Mouse (Mus musculus): ENCODE data around the gene Ksr2. TPM values are rescaled to one million over a fixed set of nuclear protein-coding genes. Genes with fewer than 3 reads are reported as not detected.
A peak's percentile ranks its signal among the peaks of the same experiment; 100 is the strongest.

Gene Ksr2
- polyA plus RNA-seq (2014; fragmentation: Nextera tagmentation; extraction: Ambion mirVana): 8.5 and 11.3 TPM in 2 replicates

GRCm38 (mm10) chr5:117413507-117414501 lies at the start of gene Ksr2:
Gene Ksr2, plus strand, starts transcription at chr5:117414000.
- H3K27ac ChIP-seq (ENCODE audit: low read depth, low read length): peak within 1 kb of the TSS; percentile 98
- no peaks in the 10 kb centered on the region for H3K36me3 ChIP-seq (ENCODE audit: control insufficient read depth, insufficient read depth, low read length)
- peak within 1 kb of the TSS; percentile 76 for H3K4me2 ChIP-seq (ENCODE audit: low read depth, low read length)
- no peaks in the 10 kb centered on the region for H3K9me3 ChIP-seq (ENCODE audit: control insufficient read depth, low read length)
- H3K4me1 ChIP-seq (ENCODE audit: control insufficient read depth, insufficient read depth, low read length): peaks cover 9% of the 10 kb centered on the region
- peak; percentile 84 for ATAC-seq (ENCODE audit: low read depth)
- peak within 1 kb of the TSS; percentile 82 for H3K9ac ChIP-seq (replicated peaks; ENCODE audit: low read depth, low read length)
- H3K27me3 ChIP-seq (ENCODE audit: control insufficient read depth, insufficient read depth, low read length): no peaks in the 10 kb centered on the region
- H3K4me3 ChIP-seq (ENCODE audit: low read depth, low read length): peak within 1 kb of the TSS; percentile 71
- WGBS: under 1% methylated on average over 73 of the region's 89 CpGs

- Histone ChIP-seq H3K4me2 (ENCODE audit: low read depth, low read length) (no peak overlapping the region), H3K9ac (replicated peaks; ENCODE audit: low read depth, low read length) (no peak overlapping the region), H3K9me3 (ENCODE audit: control insufficient read depth, low read length) (no peaks in the 10 kb centered on the region), H3K4me3 (ENCODE audit: low read depth, low read length) (no peak overlapping the region), H3K36me3 (ENCODE audit: control insufficient read depth, insufficient read depth, low read length) (peaks cover 21% of the 10 kb centered on the region), H3K27me3 (ENCODE audit: control insufficient read depth, insufficient read depth, low read length) (no peaks in the 10 kb centered on the region), H3K27ac (ENCODE audit: low read depth, low read length) (no peak overlapping the region), H3K4me1 (ENCODE audit: control insufficient read depth, insufficient read depth, low read length) (peaks cover 12% of the 10 kb centered on the region)
- no peak for ATAC-seq (ENCODE audit: low read depth)
- 90% methylated on average over 3 of the region's 3 CpGs for WGBS
These were observed 49.0 kb upstream of the Ksr2 start for GRCm38 (mm10) chr5:117364821-117365220.

- Histone ChIP-seq H3K27me3 (ENCODE audit: control insufficient read depth, insufficient read depth, low read length) (no peaks in the 10 kb centered on the region), H3K4me2 (ENCODE audit: low read depth, low read length) (no peak overlapping the region), H3K9ac (replicated peaks; ENCODE audit: low read depth, low read length) (no peak overlapping the region), H3K4me3 (ENCODE audit: low read depth, low read length) (no peak overlapping the region), H3K36me3 (ENCODE audit: control insufficient read depth, insufficient read depth, low read length) (peaks cover 33% of the 10 kb centered on the region), H3K27ac (ENCODE audit: low read depth, low read length) (no peak overlapping the region), H3K9me3 (ENCODE audit: control insufficient read depth, low read length) (no peaks in the 10 kb centered on the region), H3K4me1 (ENCODE audit: control insufficient read depth, insufficient read depth, low read length) (peaks cover under 1% of the 10 kb centered on the region; the same call in 1 of the 2 replicates)
- ATAC-seq (ENCODE audit: low read depth): no peak
- 91% methylated on average over 13 of the region's 13 CpGs for WGBS
These were observed 47.8 kb upstream of the Ksr2 start for GRCm38 (mm10) chr5:117365904-117366561.

GRCm38 (mm10) chr5:117367206-117367605 lies 46.6 kb upstream of the Ksr2 start:
- H3K36me3 ChIP-seq (ENCODE audit: control insufficient read depth, insufficient read depth, low read length): peaks cover 40% of the 10 kb centered on the region
- 21% methylated on average over 8 of the region's 8 CpGs for WGBS

GRCm38 (mm10) chr5:117370592-117370991 lies 43.2 kb upstream of the Ksr2 start:
- Histone ChIP-seq H3K36me3 (ENCODE audit: control insufficient read depth, insufficient read depth, low read length) (peaks cover 49% of the 10 kb centered on the region), H3K4me1 (ENCODE audit: control insufficient read depth, insufficient read depth, low read length) (no peaks in the 10 kb centered on the region), H3K27ac (ENCODE audit: low read depth, low read length) (no peak overlapping the region), H3K9me3 (ENCODE audit: control insufficient read depth, low read length) (no peaks in the 10 kb centered on the region), H3K4me3 (ENCODE audit: low read depth, low read length) (no peak overlapping the region), H3K27me3 (ENCODE audit: control insufficient read depth, insufficient read depth, low read length) (no peaks in the 10 kb centered on the region), H3K4me2 (ENCODE audit: low read depth, low read length) (no peak overlapping the region), H3K9ac (replicated peaks; ENCODE audit: low read depth, low read length) (no peak overlapping the region)
- WGBS: 84% methylated on average over 10 of the region's 10 CpGs
- no peak for ATAC-seq (ENCODE audit: low read depth)

More at GRCm38 (mm10) chr5:117367206-117367605, 46.6 kb upstream of the Ksr2 start:
- Histone ChIP-seq H3K27ac (ENCODE audit: low read depth, low read length) (no peak overlapping the region), H3K4me2 (ENCODE audit: low read depth, low read length) (no peak overlapping the region), H3K4me1 (ENCODE audit: control insufficient read depth, insufficient read depth, low read length) (no peaks in the 10 kb centered on the region), H3K9ac (replicated peaks; ENCODE audit: low read depth, low read length) (no peak overlapping the region), H3K4me3 (ENCODE audit: low read depth, low read length) (no peak overlapping the region), H3K9me3 (ENCODE audit: control insufficient read depth, low read length) (no peaks in the 10 kb centered on the region), H3K27me3 (ENCODE audit: control insufficient read depth, insufficient read depth, low read length) (no peaks in the 10 kb centered on the region)
- no peak for ATAC-seq (ENCODE audit: low read depth)

GRCm38 (mm10) chr5:117373418-117373817 lies 40.4 kb upstream of the Ksr2 start:
- Histone ChIP-seq H3K9ac (replicated peaks; ENCODE audit: low read depth, low read length) (no peak overlapping the region), H3K4me3 (ENCODE audit: low read depth, low read length) (no peak overlapping the region), H3K9me3 (ENCODE audit: control insufficient read depth, low read length) (no peaks in the 10 kb centered on the region), H3K4me2 (ENCODE audit: low read depth, low read length) (no peak overlapping the region), H3K27ac (ENCODE audit: low read depth, low read length) (no peak overlapping the region), H3K36me3 (ENCODE audit: control insufficient read depth, insufficient read depth, low read length) (peaks cover 60% of the 10 kb centered on the region), H3K27me3 (ENCODE audit: control insufficient read depth, insufficient read depth, low read length) (no peaks in the 10 kb centered on the region), H3K4me1 (ENCODE audit: control insufficient read depth, insufficient read depth, low read length) (no peaks in the 10 kb centered on the region)
- WGBS: 92% methylated on average over 9 of the region's 9 CpGs
- ATAC-seq (ENCODE audit: low read depth): no peak

GRCm38 (mm10) chr5:117374372-117375049 lies 39.3 kb upstream of the Ksr2 start:
- Histone ChIP-seq H3K4me2 (ENCODE audit: low read depth, low read length) (no peak overlapping the region), H3K9me3 (ENCODE audit: control insufficient read depth, low read length) (no peaks in the 10 kb centered on the region), H3K9ac (replicated peaks; ENCODE audit: low read depth, low read length) (no peak overlapping the region), H3K4me3 (ENCODE audit: low read depth, low read length) (no peak overlapping the region), H3K36me3 (ENCODE audit: control insufficient read depth, insufficient read depth, low read length) (peaks cover 62% of the 10 kb centered on the region), H3K4me1 (ENCODE audit: control insufficient read depth, insufficient read depth, low read length) (no peaks in the 10 kb centered on the region), H3K27ac (ENCODE audit: low read depth, low read length) (no peak overlapping the region), H3K27me3 (ENCODE audit: control insufficient read depth, insufficient read depth, low read length) (no peaks in the 10 kb centered on the region)
- WGBS: 91% methylated on average over 7 of the region's 7 CpGs
- ATAC-seq (ENCODE audit: low read depth): no peak

GRCm38 (mm10) chr5:117376331-117376761 lies 37.5 kb upstream of the Ksr2 start:
- no peak overlapping the region for H3K27ac ChIP-seq (ENCODE audit: low read depth, low read length)
- WGBS: 88% methylated on average over 11 of the region's 11 CpGs

More at GRCm38 (mm10) chr5:117376331-117376761, 37.5 kb upstream of the Ksr2 start:
- ATAC-seq (ENCODE audit: low read depth): no peak
- H3K9ac ChIP-seq (replicated peaks; ENCODE audit: low read depth, low read length): no peak overlapping the region
- no peaks in the 10 kb centered on the region for H3K4me1 ChIP-seq (ENCODE audit: control insufficient read depth, insufficient read depth, low read length)
- no peak overlapping the region for H3K4me3 ChIP-seq (ENCODE audit: low read depth, low read length)
- no peak overlapping the region for H3K4me2 ChIP-seq (ENCODE audit: low read depth, low read length)
- H3K27me3 ChIP-seq (ENCODE audit: control insufficient read depth, insufficient read depth, low read length): no peaks in the 10 kb centered on the region
- peaks cover 55% of the 10 kb centered on the region for H3K36me3 ChIP-seq (ENCODE audit: control insufficient read depth, insufficient read depth, low read length)
- H3K9me3 ChIP-seq (ENCODE audit: control insufficient read depth, low read length): no peaks in the 10 kb centered on the region
